Mouse (Mus musculus): ENCODE data around the gene Prr23a1.

GRCm38 (mm10) chr9:98829508-98829907, 12.8 kb upstream of the Prr23a1 start:
- no peak for TF ChIP-seq CTCF (IDR thresholded peaks at IDR 0.05 in 2 of 3, conservative IDR thresholded peaks at IDR 0.05 in 1 of 3; ENCODE audit: control insufficient read depth in 1 of 3, insufficient read depth in 1 of 3, low read depth in 2 of 3, low read length in 3 of 3, poor library complexity in 1 of 3, severe bottlenecking in 1 of 3)
- TF ChIP-seq POLR2A (IDR thresholded peaks at IDR 0.05; ENCODE audit: control insufficient read depth in 1 of 2, insufficient read depth in 1 of 2, low read depth in 1 of 2, low read length in 2 of 2, poor library complexity in 1 of 2) = no peak
- TF ChIP-seq ELF1 (IDR thresholded peaks at IDR 0.05; ENCODE audit: low read depth, low read length) = no peak
- no peak for TF ChIP-seq MAFK (IDR thresholded peaks at IDR 0.05; ENCODE audit: borderline replicate concordance, low read depth, low read length)
- no peak for TF ChIP-seq NRF1 (IDR thresholded peaks at IDR 0.05; ENCODE audit: insufficient read depth, low read depth, low read length, poor library complexity, severe bottlenecking)
- TF ChIP-seq POLR2AphosphoS2 (IDR thresholded peaks at IDR 0.05; ENCODE audit: low read length) = no peak
- TF ChIP-seq CHD2 (IDR thresholded peaks at IDR 0.05; ENCODE audit: low read length) = no peak
- no peak for TF ChIP-seq KAT2A (conservative IDR thresholded peaks at IDR 0.05; ENCODE audit: low read depth, low read length)
